Mouse (Mus musculus) frontal cortex, postnatal 10 days (tissue): ENCODE measurements around the gene Ptprd.
"Not testable (repeated sequence)": the region's sequence is repeated elsewhere in the genome, so short reads cannot be mapped to it uniquely, and the experiment has no call there.

Experiments
- DNase-seq, 2 experiments: peaks; one replicate each; pipeline ENCODE4 v3.0.0; 2022; ENCODE audit warnings: low spot score in 2 of 2, mixed read lengths in 1 of 2

Gene Ptprd

DNA sequence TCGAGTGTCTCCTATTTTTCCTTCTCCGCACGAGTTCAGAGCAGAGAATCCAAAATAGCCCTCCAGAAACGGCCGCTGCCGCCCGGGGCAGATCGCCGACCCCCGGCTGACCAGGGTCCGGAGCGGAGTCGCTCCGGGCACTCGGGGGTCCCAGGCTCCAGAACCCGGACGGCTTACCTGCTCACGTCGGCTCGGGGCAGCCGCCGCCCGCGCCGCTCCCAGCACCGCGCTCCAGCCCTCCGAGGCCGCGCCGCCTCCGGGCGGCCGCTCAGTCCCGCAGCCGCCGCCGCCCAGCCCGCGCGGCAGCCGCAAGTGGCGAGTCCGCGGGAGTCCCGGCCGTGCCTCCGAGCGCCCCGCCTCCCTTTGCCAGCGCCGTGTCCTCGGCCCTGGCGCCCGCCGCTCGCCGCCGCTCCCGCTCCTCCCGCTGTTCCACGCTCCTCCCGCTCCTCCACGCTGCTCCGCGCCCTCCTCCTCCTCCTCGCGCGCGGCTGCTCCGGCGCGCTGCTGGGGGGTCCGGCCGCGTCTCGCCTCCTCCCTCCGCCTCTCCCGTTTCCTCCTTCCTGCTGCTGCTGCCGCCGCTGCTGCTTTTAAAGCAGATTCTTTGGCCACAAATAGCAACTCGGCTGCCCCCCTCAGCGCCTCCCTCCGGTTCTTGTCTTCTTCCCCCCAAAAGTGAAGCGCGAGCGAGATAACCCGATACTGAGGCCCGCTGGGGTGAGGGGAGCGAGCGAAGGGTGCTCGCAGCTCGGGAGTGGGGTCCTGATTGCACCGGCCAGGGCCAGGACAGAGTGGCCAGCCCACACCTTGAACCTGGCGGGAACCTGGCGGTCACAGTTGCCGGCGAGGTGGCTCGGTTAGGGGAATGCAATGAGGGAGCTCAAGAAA lies 1762.1 kb downstream of the Ptprd start:
- peak; percentile 54 to 73 for DNase-seq

DNA sequence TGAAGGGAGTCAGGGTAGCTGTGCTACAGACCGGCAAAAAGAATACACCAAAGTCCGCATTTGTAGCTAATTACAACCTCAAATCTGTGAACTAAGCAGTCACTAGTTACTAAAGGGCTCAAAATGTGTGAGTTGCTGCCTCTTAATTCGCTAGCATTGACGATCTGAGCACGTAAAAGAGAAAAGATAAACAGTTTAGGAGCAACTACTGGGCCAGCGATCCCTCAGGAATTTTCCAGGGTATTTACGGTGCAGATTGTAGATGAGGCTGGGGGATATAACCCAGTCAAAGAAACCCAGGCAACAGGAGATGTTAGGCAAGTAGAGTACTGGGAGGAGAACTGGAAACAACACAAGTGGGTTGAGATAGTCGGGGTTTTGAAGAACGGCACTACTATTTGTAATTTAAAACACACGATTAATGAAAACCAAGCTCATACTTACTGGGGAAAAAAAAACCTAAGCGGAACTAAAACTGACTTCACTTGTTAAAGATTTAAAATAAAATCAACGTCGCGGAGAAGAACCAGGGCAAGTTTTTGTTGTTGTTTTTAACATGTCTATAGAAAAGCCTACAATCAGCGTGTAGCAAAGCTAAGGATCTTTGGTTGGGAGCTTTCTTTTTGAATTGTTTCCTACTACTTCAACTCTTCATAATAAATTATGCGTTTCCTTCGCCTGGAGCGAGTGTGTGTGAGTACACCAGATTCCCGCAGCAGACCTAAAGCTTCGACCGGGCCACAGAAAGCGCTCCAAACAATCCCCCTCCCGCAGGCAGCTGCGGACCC lies 1762.9 kb downstream of the Ptprd start:
- DNase-seq = no peak

DNA sequence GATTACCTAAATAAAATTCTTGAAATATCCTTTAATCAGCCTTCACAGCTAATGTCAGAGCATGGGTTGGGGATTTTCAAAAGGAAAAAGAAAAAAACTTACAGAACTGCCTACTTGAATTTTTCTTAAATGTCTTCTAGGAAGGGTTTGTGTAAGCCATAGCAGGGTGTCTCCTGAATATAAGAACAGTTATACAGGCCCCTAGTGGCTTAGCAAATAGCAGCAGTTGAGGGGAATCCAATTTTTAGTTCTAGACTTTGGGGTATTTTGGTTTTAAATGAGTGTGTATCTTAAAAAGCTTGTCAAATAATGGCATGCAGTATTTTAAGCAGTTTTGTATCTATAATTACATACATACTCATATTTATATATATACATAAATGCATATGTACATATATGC lies 1764.4 kb downstream of the Ptprd start:
- DNase-seq = no peak

DNA sequence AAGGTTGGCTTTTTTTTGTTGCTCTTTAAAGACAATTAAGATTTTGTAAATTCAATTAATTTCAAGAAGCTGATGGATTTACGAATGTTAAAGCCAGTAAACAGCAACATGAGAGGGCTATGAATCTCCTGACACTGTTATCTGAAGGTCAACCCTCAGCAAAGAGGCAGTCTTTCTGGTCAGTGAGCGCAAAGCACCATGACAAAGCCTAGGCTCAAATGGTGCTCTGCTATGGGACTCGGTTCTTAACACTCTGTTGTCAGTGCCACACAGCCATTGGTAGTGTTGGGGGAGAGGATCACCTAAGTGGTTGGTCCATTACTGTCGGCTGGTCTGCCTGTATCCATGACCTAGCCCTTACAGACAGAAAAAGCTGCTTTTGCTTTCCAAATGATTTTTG lies 1767.0 kb downstream of the Ptprd start:
- DNase-seq = no peak

DNA sequence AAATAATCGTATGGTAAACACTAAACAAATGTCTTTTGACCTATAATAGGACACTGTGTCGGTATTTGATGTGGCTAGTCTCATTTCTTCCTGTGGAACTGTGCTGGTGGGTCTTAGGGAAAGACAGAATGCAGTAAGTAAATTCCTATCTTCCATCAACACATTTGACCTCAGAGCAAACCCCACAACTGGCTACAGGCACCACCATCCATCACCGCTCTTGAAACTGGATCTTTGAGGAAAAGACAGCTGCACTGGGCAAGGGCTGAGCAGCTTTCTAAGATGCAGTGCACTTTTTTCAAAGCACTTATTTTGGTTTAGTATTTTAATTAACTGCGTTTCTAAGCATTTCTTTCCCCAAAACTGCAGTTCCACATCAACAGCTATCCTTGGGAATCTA lies 1768.2 kb downstream of the Ptprd start:
- DNase-seq = no peak

DNA sequence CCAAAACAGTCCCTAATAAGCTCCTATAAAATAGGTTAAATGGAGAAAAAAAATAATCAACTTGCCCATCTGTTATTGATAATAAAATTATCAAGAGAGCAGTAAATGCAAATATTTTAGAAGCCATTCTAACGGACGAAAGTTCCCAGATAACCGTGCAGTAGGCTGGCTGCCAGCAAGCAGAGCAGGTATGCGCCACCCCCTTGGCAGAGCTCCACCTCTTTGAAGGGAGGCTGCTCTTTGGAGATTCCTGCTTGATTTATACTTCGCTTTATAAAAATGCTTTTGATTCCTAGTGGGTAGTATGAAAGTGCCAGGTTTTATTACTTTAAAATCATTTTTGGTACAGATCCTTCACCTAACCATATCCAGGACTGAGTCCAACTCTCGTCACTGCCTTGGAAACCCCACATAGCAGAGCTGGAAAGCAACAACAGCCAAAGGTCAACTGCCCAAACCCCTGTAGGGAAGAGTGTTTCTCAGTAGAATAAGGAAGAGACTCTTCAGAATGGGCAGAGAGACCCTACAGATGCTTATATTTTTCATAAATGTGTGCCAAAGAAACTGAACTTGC lies 1770.9 kb downstream of the Ptprd start:
- no peak for DNase-seq

DNA sequence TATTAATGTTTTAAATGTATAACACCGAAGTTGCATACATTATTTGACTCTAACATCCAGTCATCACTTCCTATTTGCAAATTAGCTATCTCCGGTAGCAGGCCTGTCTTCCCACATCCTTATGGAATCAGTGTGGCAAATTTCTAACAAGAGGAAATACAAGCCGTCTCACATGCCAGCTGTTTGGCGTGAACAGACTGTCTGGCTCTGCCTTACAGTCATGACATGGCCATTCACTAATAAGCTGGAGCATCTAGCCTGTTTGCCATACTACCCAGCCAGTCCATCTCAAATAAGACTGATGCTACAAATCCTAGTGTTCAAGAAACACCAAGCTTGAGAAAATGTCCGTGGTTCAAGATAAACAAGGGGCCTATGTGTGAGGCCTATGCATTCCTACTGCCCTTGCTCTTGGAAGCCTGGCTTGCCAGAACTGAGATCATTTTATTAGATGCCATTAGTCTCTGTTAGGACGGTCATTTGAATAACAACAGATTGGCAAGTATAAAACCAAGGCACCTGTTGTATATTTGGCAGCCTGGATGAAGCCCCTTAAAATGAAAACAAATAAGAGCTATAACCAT lies 1773.2 kb downstream of the Ptprd start:
- DNase-seq = no peak

DNA sequence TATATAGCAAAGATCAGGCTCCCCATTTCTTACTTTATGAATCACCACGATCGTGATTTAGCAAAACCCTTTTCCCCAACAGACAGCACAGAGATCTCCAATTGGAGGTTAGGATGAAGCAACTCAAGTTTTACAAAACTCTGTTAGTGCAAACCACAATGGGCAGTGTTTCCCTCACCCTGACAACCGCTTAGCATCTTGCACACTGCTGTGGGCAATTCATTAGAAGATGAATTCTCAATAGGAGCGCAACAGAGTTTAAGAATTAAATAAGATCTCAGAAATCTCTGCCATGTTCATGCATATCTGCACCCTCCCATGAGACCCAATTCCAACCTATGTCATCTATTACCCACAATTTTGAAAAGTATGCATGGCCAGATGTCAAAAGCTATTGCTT lies 1773.7 kb downstream of the Ptprd start:
- DNase-seq = no peak

DNA sequence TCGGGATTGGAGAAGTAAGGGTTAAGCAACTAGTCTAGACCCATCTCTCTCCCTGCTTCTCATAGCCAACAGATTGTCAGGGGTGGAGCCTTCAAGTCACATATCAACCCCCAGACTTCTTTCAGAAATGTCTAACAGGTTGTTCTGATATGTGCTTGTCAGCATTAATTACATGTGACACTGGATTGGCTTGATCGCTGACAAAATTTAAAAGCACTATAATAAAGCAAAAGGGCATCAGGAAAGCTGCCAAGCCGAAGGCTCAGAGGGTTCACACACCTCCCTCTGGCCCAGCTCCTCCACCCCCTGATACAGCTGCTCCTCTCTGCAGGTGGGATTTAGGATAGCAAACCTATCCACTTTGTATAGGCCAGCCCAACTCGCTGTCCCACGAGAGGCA lies 1775.8 kb downstream of the Ptprd start:
- DNase-seq = no peak

DNA sequence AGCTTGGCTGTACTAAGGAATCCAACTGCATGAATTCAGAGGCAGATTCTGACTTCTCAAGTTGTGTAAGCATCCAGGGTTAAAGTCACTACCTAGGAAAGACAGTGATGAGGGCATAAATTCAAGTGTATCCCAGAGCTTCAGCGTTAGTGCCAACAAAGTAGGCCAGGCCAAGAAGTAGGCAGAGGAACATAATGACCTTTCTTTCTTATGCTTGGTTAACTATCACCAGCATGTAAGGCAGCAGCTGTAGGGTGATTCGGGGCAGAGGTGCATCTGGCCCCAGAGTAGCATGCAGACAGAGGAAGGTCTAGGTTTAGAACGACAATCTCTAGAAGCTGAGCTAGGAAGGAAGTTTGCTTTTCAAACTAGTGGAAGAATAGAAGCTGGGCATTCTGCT lies 1782.0 kb downstream of the Ptprd start:
- DNase-seq = no peak

DNA sequence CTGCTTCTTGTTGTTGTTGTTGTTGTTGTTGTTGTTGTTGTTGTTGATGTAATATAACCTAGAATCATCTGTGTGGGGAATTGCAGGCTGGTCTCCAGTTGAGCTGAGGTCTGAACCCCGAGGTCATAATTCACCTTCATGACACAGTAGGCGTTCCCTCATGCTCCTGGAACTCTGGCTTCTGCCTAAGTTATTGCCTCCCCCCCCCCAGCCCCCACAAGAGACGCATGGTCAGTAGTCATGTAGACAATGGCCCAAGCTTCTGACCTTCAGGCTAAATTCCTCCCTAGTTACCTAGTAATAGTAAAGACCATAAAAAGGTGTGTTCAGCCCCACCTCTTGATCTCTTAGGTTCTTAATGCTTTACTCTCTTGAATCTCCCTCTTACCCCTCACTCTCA lies 1784.7 kb downstream of the Ptprd start:
- DNase-seq = not testable (repeated sequence)

DNA sequence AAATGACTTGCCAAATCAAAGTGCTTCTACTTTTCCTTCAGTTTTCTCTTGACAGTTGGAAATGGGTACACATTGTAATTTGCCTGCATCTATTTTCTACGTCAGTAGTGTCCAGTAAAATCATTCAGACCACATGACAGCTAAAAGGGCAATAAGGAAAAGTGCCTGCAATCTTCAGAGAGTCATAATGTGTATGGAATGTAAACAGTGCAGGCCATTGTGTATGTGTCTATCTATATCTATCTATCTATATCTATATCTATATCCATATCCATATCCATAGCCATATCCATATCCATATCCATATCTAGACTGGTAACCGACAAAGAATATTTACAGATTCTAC lies 1786.6 kb downstream of the Ptprd start:
- no peak for DNase-seq

DNA sequence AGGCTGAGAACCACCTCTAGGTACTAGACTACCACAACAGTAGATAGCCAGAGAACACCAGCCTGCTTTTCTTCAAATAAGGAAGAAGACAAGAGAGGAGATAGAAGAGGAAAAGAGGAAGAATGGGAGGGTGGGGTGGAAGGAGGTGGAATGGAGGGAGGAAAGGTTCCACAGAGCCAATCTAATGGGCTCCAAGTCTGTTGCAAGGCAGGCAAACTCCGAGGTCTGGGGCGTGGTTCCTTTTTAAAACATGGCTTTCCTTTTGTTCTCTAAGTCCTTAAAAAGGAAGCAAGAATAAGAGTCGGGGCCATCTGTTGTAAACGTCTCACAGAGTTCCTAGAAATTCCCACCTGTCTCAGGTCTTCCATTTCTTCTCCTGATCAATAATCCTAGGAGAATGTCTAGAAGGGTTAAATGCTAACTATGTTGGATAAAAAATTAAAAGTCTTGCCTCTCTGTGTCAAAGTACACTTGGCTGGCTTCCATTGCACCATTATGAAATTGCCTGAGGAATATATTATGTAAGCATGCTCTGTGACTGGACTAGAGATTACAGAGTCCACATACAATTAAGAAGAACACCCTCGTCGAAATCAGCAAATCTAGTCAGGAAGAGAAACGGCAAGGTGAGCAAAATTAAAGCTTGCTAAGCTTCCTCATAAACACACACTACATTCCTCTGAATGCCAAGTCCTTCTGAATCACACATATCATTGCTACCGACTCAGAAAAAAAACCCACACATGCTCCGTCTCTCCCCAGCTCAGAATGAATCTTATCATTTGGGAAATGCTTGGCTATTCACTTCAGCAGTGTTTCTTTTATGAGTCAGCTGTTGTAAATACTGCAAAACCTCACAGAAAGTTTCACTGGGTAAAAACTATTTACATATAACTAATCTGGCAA lies 1787.2 kb downstream of the Ptprd start:
- no peak for DNase-seq

DNA sequence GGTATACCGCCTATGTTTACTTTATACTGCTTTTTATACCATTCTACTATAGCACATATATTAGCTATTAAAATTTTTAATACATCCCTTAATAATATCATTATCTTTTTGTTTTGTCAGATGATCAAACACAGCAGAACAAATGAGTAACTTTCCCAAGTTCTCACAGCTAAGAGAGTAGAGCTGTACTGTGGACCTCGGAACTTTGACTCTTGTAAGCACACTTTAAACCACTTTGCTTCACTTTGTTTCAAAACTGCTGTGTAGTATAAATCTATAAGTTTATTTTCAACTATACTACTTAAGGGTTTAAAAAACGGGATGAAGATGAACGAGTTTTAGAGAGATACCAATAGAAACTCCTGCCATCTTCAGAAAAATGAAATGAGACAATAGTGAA lies 1789.6 kb downstream of the Ptprd start:
- DNase-seq = no peak

DNA sequence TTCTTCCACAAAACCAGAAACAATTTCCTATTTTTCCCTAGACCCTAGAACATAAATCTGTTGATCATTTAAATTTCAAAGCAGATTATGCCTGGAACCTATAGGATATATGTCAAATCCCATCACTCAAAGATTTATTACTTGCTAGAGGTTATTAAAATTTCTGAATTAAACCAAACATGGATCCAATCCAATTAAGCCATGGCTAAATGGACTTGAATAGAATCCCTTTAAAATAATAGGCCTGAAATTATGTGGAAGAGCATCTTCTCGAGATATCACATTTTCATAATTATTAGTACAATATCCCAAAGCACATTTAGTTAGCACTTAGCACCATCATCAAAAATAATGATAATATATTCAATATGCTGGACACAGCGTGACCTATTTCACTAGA lies 1792.1 kb downstream of the Ptprd start:
- no peak for DNase-seq

DNA sequence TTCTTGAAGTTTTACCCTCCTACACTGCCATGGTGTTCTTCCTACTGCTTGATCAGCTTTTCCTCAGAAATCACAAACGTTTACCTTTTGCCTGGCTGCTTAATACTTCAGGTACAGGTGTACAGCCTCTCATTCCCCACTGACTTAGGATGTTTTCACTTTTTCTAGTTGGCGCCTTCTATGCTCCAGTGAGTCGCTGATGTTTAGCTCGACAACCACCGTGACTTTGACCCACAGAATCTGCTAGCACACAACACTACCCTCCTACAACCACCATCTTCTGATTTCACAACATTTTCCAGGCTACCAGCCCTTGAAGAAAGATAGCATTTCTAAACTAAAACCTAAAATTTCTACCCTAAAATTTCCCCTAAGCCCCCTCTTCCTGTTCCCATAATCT lies 1794.1 kb downstream of the Ptprd start:
- no peak for DNase-seq

DNA sequence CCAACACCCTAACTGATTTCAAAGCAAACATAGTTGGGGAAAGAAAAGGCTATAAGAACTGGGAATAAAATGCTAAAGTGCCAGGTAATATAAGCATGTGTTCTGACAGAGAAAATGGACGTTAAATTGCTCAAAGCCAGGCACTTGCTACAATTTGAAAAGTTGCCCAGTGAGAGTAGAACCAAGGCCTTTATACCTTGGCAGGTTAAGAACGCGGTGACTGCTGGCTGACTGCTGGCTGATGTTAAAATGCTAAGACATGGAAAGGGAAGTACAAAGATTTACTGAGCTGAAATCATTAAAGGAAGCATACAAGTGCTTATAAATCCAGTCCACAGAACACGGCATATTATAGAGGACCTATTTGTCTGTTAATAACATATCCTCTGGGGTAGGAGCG lies 1796.1 kb downstream of the Ptprd start:
- no peak for DNase-seq

DNA sequence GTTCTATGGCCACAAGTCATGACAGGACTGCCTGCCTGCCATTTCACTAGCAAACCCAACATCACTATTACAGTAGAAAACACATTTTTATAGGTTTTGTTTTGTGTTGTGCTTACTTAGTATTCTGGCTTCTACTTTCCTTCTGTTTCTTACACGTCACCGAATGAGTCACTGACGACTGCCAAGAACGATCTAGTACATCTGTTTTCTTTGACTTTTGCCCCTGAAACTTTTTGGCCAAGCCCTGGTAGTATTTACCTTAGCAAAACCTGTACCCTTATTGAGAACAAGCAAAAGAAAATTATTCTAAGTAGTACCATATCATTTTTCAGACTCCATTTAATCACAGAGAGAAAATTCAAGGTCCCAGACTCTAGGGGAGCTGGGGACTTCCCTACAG lies 1797.2 kb downstream of the Ptprd start:
- DNase-seq = no peak

DNA sequence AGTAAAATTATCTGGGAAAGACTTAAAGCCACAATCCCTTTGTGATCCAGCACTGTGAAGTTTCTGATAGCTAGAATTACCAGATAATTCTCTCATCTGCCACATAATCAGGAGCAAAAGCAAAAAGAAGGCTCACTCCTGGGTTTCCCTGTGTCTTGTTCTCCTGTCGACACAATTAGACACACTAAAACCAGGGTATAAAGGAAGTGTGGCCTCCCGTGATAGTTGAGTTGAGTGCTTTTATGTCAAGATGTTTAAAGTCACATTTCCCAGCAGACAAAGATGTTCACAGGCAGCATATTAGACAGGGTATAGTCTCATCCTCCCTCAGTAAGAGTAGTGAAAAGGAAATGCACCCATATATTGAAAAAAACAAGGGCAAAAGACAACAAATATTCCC lies 1801.7 kb downstream of the Ptprd start:
- no peak for DNase-seq

DNA sequence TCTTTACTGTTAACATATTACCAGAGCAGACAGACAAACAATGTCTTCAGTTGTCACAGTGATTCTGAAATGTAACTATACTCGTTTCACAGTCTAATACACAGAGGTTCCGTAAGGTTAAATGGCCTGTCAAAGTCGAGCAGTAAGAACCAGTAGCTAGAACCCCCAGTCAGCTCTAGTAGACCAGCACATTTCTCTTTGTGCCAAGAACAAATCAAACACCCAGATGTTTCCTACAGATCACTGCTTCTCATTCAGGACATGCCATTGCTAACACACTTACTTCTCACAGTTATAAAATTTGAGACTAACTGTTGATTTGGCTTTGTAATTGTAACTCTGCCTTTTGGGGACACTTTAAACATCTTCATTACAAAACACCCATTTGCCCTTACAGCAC lies 1802.6 kb downstream of the Ptprd start:
- no peak for DNase-seq

DNA sequence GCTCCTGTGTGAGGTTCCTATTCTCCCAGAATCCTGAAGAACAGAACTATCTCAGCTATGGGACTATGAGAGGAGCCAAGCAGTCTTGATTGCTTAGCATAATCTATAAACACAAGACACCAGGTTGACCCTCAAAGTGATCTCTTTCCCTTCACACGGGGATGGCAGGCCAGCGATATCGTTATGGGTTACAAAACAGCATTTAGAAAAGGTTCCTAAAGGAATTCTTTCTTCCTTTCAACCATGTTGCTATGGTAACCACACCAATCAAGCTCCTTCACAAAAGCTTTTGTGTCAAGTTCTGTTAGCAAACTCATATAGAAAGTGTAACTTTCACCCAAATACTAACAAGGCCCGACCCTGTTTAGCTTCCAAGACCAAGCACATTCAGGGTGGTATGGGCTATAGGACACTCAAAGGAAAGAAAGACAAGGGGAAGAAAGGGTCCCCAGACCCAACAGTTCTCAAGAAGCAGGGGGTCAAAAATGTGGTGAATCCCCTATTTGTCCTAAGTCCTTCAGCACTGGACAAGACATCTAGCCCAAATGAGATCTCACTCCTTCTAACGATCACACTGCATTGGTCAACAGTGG lies 1805.8 kb downstream of the Ptprd start:
- no peak for DNase-seq
